Comparison of ENCODE assay signal across 10 mouse cellular contexts in the genomic region with DNA sequence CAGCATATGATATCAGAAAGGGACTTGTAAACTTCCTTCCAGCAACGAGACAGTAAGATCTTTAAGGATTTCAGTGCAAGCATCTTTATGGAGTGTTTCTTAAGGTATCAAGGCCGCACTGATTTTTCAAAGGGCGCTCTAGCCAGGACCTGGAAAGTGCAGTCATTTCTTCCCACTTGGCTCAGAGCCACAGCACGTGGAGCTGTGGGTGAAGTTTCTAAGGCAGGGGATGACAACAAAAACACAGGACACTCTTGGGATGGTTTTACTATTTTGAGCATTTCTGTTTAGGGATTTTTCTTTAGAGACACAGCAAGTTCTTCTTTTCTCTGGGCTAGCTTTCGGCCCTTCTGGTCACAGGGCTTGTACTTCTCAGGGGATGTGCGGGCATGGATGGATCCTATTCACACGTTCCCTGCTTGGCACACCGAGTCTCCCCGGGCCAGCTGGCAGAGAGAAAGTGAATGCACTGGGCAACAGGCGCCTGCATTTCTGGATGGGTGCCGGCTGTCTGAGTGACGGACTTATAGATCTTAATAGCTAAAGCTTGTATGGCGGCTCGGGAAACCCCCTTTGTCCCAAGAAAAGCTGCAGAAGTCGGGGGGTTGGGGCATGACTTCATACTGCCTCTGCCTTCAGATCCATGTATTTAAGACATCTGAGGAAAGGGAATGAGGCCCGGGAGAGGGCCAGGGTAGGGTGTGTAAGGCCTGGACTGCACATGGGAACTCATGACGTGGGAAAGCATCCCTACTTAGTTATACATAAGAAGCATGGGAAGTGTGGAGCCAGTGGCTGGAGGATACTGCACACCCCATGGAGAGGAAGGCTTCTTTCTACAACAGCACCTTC.
DNase-seq lines count a peak whose midpoint lies in the region; ATAC-seq and TF ChIP-seq lines count a peak whose summit lies in the region.
"Had no signal": no experiment of that assay in that cellular context is flagged by ENCODE, and none has a peak within 500 bp of the region (broad histone marks: within the 10 kb centered on the region; RNA-seq: fewer than 3 reads in every experiment).

No protein-coding gene starts in this region.

- H3K9ac ChIP-seq in hindbrain, postnatal 0 days (replicated peaks; ENCODE audit: low read length) = no peak overlapping the region
- H3K9ac ChIP-seq: stomach, embryonic 15.5 days had no signal

- peak overlapping the region; percentile 40; the same call in 1 of the 2 replicates for H3K27ac ChIP-seq in embryonic facial prominence, embryonic 10.5 days (replicated peaks)
- peak overlapping the region; percentile 3; the same call in 1 of the 2 replicates for H3K27ac ChIP-seq in hindbrain, postnatal 0 days

- 87% methylated on average over 17 of the region's 17 CpGs for WGBS in embryonic facial prominence, embryonic 10.5 days
- WGBS in hindbrain, postnatal 0 days = 32% methylated on average over 17 of the region's 17 CpGs

- no peaks in the 10 kb centered on the region for H3K9me3 ChIP-seq in embryonic facial prominence, embryonic 10.5 days
- no peaks in the 10 kb centered on the region for H3K9me3 ChIP-seq in hindbrain, postnatal 0 days (ENCODE audit: low read length)
- H3K9me3 ChIP-seq: megakaryocyte, embryonic 14.5 days; stomach, embryonic 15.5 days had no signal

- peak; percentile 72 for ATAC-seq in hindbrain, postnatal 0 days
- ATAC-seq: Patski had no signal

- no peak overlapping the region for H3K4me3 ChIP-seq in embryonic facial prominence, embryonic 10.5 days
- H3K4me3 ChIP-seq in hindbrain, postnatal 0 days (ENCODE audit: low read length) = no peak overlapping the region
- H3K4me3 ChIP-seq: megakaryocyte, embryonic 14.5 days; stomach, embryonic 15.5 days had no signal

- H3K4me1 ChIP-seq in embryonic facial prominence, embryonic 10.5 days = peaks cover 69% of the 10 kb centered on the region
- H3K4me1 ChIP-seq in hindbrain, postnatal 0 days (ENCODE audit: insufficient read depth, low read length) = peaks cover 35% of the 10 kb centered on the region

- DNase-seq in left cerebral cortex, postnatal 4 days = peak; percentile 92
- no peak for DNase-seq in left cerebral cortex, adult 9 months (ENCODE audit: low spot score in 2 of 2)
- peak; percentile 81 for DNase-seq in cerebellum, adult 11-12 months
- DNase-seq in embryonic facial prominence, embryonic 10.5 days (ENCODE audit: low spot score) = no peak
- peak; percentile 88 for DNase-seq in hindbrain, postnatal 0 days (ENCODE audit: low spot score)
- no peak for DNase-seq in layer of hippocampus, postnatal 14 days (ENCODE audit: low spot score in 2 of 2)
- DNase-seq in ovary, postnatal 10 days (ENCODE audit: low spot score) = no peak

- H3K36me3 ChIP-seq in embryonic facial prominence, embryonic 10.5 days (replicated peaks) = no peaks in the 10 kb centered on the region
- no peaks in the 10 kb centered on the region for H3K36me3 ChIP-seq in hindbrain, postnatal 0 days (ENCODE audit: insufficient read depth, low read length)
- H3K36me3 ChIP-seq: stomach, embryonic 15.5 days had no signal

- no peak for TF ChIP-seq CTCF in hindbrain, postnatal 0 days (IDR thresholded peaks at IDR 0.05; ENCODE audit: low read depth)

- intact Hi-C loops in left cerebral cortex, postnatal 4 days (cut with DNase I) = loop anchor here (10.0 kb wide), 2 partner anchors 1139 to 1249 kb away; no protein-coding TSS in a partner anchor

- no peaks in the 10 kb centered on the region for H3K27me3 ChIP-seq in embryonic facial prominence, embryonic 10.5 days (replicated peaks; ENCODE audit: low read depth, poor library complexity, severe bottlenecking)
- H3K27me3 ChIP-seq in hindbrain, postnatal 0 days (ENCODE audit: insufficient read depth, low read length) = no peaks in the 10 kb centered on the region
- H3K27me3 ChIP-seq: megakaryocyte, embryonic 14.5 days; Patski; stomach, embryonic 15.5 days had no signal

- H3K4me2 ChIP-seq in hindbrain, postnatal 0 days (ENCODE audit: low read depth, low read length) = peak overlapping the region; percentile 14; the same call in 1 of the 2 replicates
- H3K4me2 ChIP-seq: stomach, embryonic 15.5 days had no signal

Comparison
In these comparisons a context has a peak if more than half of its experiments do, and no peak if none do; other contexts are left out.
1. DNase-seq: peak in left cerebral cortex, postnatal 4 days (single experiment), cerebellum, adult 11-12 months (single experiment) and hindbrain, postnatal 0 days (single experiment); none in left cerebral cortex, adult 9 months (0 of 2), embryonic facial prominence, embryonic 10.5 days (single experiment), layer of hippocampus, postnatal 14 days (0 of 2) and ovary, postnatal 10 days (single experiment).